Mouse (Mus musculus): ENCODE measurements around the gene Slc25a11. TPM values are rescaled to one million over a fixed set of nuclear protein-coding genes. Genes with fewer than 3 reads are reported as not detected.

Slc25a11 gene
- total RNA-seq, 2 experiments from 2014 or later = 120 to 125 TPM

DNA sequence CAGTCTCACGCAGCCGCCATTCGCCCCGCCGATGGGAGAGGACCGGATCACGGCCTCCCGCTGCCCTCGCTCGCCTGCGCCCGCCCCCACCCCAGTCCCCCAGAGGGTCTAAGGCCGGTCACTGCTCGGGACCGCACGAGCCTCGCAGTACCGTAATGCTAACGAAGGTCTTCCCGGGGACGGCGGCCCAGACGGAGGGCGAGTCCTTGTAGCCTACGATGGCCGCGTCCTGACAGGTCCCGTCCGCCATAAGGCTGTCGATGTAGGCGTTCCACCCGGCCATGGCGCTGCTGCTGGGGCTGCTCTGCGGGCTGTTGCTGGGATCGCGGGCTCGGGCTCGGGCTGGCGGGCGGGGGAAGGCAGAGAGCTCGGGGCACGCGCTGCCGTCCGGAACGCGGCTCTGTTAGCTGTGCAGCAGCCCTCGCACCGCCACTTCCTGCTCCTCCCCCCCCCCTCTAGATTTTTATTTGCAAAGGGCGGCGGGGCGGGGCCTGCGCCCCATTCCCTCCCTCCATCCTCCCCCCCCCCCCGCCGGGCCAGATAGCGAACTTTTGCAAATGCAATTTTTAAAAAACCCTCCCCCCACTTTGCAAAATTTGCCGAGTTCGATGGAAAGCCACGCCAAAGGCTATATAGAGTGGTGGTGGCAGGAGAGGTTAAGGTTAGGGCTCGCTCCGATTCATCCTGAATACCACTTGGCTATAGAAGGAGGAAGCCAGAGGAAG, 7.1 kb upstream of the Slc25a11 start, which contains the start of gene Pfn1:
Gene Pfn1 (minus strand): TSS at position 447 of the 725 bp plus-strand sequence.
- intact Hi-C loops (cut with DNase I) = loop anchor here (2.0 kb wide), 1 partner anchor 14 kb away; the partner anchor contains the start of gene Spag7
- DNase-seq (ENCODE audit: low spot score in 2 of 2) = peak; percentile 68 to 69

DNA sequence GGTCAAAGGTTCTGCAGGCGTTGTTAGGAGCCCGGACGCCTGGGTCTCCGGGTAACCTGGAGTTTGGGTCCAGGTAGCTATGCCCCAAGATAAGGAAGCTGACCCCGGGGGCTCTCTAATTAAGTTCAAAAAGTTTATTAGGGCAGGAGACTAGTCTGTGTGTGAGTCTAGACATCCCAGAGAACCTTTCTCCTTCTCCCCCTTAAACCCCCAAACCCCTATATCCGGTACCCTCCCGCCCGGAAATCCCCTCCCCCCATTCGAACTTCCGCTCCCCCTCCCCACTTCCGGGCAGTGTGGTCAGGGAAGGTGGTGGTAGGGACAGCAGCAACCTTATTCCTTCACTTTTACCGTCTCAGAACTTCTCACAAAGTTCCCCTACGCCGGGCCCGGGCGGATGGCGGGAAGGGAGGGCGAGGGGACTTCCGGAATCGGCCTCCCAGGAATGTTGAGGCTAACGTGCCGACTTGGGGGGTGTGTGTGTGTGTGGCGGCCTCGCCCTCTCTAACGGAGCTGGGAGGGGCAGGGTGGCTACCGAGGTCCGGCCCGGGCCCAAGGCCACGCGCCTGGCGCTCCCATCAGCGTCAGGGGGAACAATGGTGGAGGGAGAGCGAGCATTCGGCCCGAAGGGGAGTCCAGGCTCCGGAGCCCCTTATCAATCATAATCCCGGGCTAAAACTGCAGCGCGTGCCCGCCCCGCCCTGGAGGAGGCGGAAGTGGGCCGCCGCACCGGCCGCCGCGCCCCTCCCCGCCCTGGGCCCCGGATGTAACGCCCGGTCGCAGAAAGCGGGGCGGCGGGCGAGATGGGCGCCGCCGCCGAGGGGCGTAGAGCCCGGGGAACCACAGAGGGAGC, 6.3 kb upstream of the Slc25a11 start:
- intact Hi-C loops (cut with DNase I) = loop anchor here (2.0 kb wide), 1 partner anchor 15 kb away; the partner anchor contains the start of gene Spag7
- DNase-seq (ENCODE audit: low spot score in 2 of 2) = peak in 1 of 2 experiments; percentile 45

DNA sequence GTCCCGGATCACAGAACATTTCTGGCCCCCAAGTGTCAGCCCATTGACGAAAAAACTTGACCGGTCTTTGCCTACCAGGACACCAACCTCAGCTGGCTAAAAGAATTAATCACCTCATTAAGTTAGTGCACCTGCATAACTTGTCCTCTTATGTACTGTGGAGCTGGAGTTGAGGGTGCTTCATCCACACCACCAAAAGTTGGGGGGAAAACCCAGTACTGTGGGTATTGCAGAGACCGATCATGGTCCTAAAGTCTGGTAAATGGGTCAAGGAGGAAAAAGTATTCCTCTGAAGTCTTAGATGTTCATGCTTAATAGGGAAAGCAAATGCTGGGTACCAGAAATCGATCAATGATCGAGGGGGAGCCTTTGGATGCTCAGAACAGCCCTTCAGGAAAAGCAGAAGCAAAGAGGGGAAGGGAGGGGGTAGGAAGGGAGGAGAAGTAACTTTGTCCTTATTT, 5.6 kb upstream of the Slc25a11 start:
- DNase-seq (ENCODE audit: low spot score in 2 of 2) = no peak
- intact Hi-C loops (cut with DNase I) = no loop called here

DNA sequence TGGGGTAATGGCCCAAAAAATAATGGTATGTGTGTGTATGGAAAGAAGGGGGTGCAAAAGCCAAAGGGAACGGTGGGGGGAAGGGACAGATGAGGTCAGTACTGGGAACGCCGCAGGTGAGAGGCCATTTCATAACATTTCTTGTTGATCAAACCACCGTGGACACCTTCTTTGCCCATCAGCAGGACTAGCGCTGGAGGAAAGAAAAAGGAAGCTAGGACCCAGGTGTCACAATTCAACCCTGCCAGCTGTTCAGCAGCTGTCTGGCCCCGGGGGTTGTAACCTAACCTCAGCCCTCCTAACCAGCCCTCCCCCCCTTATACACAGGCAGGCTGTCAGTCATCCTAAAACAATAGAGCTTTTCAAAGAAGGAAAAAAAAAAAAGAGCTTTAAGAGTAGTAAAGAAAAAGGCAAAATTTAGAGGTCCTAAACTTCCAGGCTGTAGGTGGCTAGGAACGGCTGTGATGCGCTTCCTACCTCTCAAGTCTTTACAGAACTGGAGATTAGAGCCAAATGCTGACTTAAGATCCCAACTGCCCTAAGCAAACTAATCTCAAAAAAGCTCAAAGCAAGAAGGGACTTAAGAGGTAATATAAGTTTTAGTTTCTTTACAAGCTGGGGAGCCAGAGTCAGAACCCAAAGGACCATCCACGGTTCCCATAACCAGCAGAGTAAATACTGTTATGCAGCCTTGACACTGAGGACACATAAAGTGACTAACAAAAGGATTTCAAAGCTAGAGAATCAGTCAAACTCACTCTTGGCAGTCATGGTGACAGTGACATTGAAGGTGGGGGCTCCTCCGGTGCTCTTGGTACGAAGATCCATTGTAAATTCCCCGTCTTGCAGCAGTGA, 5.0 kb upstream of the Slc25a11 start:
- intact Hi-C loops (cut with DNase I) = no loop called here
- no peak for DNase-seq (ENCODE audit: low spot score in 2 of 2)

GRCm38 (mm10) chr11:70651391-70651790, 4.1 kb upstream of the Slc25a11 start:
- intact Hi-C loops (cut with DNase I) = no loop called here
- DNase-seq (ENCODE audit: low spot score in 2 of 2) = no peak

GRCm38 (mm10) chr11:70650322-70651175, 3.3 kb upstream of the Slc25a11 start:
- intact Hi-C loops (cut with DNase I) = no loop called here
- DNase-seq (ENCODE audit: low spot score in 2 of 2) = no peak

- DNase-seq (ENCODE audit: low spot score in 2 of 2) = no peak
- intact Hi-C loops (cut with DNase I) = loop anchor here (10.0 kb wide), 1 partner anchor 214 kb away; the partner anchor contains the start of gene Arrb2
Measured at GRCm38 (mm10) chr11:70649185-70649734, 2.0 kb upstream of the Slc25a11 start.

DNA sequence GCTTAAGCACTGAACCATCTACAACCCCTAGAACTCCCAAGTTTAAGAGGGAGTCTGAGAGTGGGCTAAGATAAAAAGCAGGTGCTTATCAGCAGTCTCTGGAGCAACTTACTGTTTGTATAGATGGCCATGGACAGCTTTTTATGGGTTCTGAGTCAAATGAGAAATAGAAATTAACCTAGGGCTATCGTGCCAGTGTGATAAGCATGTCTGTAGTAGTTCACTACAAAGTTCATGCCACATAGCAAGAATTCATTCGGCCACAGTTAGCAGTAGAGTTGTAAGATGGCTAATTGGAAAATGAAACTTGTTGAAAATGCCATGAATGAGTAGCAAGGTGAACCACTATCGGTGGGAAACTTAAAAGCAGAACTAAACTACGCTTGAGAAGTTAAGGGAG, 1.2 kb upstream of the Slc25a11 start:
- DNase-seq (ENCODE audit: low spot score in 2 of 2) = no peak
- intact Hi-C loops (cut with DNase I) = loop anchor here (10.0 kb wide), 1 partner anchor 214 kb away; the partner anchor contains the start of gene Arrb2

- intact Hi-C loops (cut with DNase I) = loop anchor here (10.0 kb wide), 1 partner anchor 213 kb away; the partner anchor contains the start of gene Arrb2
- DNase-seq (ENCODE audit: low spot score in 2 of 2) = no peak
Measured at GRCm38 (mm10) chr11:70647716-70648420, 589 bp upstream of the Slc25a11 start.

DNA sequence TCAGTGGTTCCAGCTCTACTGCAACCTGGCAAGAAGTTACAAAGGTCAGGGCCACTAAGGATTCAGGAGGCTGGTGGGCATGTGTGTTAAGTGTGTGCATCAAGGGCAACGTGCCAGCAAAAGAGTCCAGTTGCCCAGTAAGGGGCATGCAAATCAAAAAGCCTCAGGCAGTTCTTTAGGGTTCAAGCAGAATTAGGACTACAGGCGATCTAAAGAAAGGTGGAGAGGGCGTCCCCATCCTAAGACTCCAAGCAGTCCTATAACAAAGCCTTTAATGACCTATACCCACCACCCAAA, 1.1 kb downstream of the Slc25a11 start:
- no peak for DNase-seq (ENCODE audit: low spot score in 2 of 2)
- intact Hi-C loops (cut with DNase I) = loop anchor here (10.0 kb wide), 1 partner anchor 211 kb away; the partner anchor contains the start of gene Arrb2

DNA sequence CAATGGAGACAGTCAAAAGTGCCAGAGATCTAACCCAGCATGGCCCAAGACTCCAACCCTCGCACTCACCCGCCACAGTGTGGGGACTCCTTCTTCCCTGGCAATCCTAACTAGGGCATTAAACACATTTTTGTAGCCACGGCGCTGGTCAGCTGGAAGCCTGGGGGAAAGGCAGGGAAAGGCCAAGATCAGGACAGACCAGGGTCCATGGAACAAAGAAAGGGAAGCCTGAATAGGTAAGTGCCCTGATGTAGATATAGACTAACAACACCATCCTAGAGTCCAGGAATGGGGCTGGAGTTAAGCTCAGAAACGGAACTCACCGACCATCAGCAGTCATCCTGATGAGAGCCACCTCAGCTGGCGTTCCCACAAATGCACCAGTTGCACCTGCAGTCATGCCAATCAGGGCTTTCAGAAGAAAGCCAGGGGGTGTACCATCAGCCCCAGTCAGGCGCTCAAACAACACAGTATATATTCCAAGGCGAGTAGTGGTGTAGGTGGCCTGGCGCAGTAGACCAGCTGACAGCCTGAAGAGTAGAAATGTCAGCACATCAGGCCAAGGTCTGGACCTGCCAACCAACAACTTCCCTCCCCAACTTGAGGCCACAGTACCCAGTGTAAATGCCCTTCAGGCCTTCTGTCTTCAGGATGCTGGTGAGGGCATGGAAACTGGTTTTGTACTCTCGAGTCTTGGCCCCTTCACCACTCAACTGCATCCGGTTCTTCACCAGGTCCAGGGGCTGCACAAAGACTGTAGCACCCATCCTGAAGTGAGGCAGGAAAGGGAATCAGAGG, 1.6 kb downstream of the Slc25a11 start:
- intact Hi-C loops (cut with DNase I) = loop anchor here (10.0 kb wide), 1 partner anchor 211 kb away; the partner anchor contains the start of gene Arrb2
- no peak for DNase-seq (ENCODE audit: low spot score in 2 of 2)

DNA sequence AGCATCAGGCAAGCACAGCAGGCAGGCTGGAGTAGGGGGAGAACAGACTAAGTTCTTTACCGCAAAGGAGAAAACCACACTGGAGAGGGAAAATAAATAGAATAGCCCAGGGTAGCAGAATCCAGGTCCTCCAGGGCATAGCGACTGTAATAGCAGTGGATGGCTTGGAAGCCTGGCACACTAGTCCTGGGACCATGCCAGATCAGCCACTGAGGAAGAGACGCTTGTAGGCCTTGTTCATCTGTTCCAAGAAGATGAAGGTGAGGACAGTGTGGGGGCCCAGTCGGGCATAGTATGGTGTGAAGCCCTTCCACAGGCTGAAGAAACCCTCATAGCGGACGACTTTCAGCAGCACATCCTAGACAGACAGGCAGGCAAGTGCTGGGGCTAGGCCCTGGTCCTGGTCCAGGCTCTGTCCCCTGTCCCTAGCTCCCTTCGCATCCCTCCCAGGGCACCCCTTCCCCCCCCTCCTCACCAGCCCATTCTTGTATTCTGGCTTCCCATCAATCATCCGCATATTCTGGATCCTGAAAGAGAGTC, 2.6 kb downstream of the Slc25a11 start:
- intact Hi-C loops (cut with DNase I) = loop anchor here (10.0 kb wide), 1 partner anchor 210 kb away; the partner anchor contains the start of gene Arrb2
- no peak for DNase-seq (ENCODE audit: low spot score in 2 of 2)

- no peak for DNase-seq (ENCODE audit: low spot score in 2 of 2)
- intact Hi-C loops (cut with DNase I) = loop anchor here (10.0 kb wide), 1 partner anchor 208 kb away; the partner anchor contains the start of gene Arrb2
Measured at GRCm38 (mm10) chr11:70643051-70643450, 4.2 kb downstream of the Slc25a11 start.

- intact Hi-C loops (cut with DNase I) = loop anchor here (10.0 kb wide), 1 partner anchor 206 kb away; the partner anchor contains the start of gene Arrb2
- DNase-seq (ENCODE audit: low spot score in 2 of 2) = no peak
Measured at GRCm38 (mm10) chr11:70641241-70641640, 6.0 kb downstream of the Slc25a11 start.

DNA sequence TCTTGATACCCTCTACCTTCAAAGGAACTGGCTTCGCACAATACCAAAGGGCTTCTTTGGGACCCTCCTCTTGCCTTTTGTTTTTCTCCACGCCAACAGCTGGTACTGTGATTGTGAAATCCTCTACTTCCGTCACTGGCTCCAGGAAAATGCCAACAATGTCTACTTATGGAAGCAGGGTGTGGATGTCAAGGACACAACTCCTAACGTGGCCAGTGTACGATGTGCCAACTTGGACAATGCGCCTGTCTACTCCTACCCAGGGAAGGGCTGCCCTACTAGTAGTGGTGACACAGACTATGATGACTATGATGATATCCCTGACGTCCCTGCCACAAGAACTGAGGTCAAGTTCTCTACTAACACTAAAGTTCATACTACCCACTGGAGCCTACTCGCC, 7.3 kb downstream of the Slc25a11 start:
- no peak for DNase-seq (ENCODE audit: low spot score in 2 of 2)
- intact Hi-C loops (cut with DNase I) = loop anchor here (10.0 kb wide), 1 partner anchor 205 kb away; the partner anchor contains the start of gene Arrb2

DNA sequence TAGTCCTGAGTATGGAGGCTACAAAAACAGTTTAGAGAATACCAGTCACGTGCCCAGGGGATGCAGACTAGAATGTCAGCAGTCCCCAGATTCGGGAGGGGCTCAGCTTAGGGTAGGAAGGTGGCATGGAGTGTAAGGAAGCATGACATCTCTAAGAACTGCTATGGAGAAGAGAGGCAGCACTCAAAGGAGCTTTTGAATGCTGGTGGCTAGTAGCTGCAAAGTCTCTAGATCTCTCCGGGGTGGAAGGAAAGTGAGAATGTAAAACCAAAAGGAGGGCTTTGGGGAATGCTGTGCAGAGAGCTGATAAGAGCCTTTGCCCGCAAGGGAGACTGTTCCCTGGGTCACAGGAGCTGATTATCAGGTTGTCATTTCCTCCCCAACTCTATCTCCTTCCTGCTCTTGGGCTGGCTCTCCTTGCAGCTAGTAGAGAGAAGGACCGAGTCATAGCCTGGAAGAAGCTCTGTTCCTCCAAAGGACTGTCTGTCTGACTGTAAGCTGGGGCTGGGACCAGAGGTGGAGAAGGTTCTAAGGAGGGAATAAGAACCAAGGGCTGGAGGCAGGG, 8.5 kb downstream of the Slc25a11 start, which contains the start of gene Gp1ba:
Gene Gp1ba (plus strand): TSS at position 409 of the 565 bp plus-strand sequence.
- intact Hi-C loops (cut with DNase I) = no loop called here
- no peak for DNase-seq (ENCODE audit: low spot score in 2 of 2)

Measured in left cerebral cortex, postnatal 14 days (tissue).